Mouse (Mus musculus): ENCODE results near the gene Ly6g6d. TPM values are rescaled to one million over a fixed set of nuclear protein-coding genes. Genes with fewer than 3 reads are reported as not detected.

The Ly6g6d gene
- not detected for polyA plus RNA-seq (2017; shearing (Covaris generic))

GRCm38 (mm10) chr17:35077786-35078233 lies at the start of gene Ly6g6d:
Gene Ly6g6d (minus strand): TSS chr17:35078065.

DNA sequence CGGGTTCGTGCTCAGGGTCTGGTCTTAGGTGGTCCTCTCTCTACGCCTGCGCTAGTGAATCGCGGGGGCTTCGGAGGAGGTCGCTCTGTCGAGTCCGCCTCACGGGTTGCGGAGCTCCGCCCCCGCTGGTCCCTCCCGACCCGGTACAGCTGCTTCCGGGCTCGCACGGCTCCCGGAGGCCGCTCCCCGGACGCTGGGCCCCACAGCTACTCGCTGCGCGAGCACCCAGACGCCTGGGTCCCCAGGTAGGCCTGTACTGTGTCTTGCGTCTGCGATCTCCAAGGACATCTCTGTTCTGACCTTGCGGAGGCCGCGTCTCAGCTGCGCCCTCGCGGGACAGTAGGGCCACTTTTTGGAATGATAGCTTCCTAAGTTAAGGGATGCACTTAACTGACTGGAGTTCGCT lies 48.3 kb upstream of the Ly6g6d start, which contains the start of gene D17H6S53E:
Gene D17H6S53E (plus strand): TSS at position 168 of the 406 bp plus-strand sequence.

DNA sequence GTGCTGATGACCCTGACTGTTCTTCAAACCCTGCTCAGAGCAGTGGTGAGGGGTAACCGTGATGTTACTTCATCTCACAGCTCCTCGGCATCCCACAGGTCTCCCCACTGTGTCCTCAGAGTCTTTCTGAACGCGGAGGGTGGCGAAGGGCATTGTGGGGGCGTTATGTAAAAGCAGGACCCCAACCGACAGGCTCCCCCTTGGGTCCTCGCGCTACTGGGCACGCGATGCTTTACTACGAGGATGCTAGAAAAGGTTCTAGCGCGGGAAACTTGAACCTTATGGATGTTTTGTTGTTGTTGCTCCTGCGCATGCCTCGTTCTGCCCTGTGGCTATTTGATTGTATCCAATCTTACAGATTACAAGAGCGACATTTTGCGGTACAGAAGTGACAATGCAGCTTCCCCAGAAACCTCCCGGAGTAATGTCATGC lies 44.0 kb upstream of the Ly6g6d start, which contains the start of gene Csnk2b:
Gene Csnk2b (minus strand): TSS at position 183 of the 433 bp plus-strand sequence.

DNA sequence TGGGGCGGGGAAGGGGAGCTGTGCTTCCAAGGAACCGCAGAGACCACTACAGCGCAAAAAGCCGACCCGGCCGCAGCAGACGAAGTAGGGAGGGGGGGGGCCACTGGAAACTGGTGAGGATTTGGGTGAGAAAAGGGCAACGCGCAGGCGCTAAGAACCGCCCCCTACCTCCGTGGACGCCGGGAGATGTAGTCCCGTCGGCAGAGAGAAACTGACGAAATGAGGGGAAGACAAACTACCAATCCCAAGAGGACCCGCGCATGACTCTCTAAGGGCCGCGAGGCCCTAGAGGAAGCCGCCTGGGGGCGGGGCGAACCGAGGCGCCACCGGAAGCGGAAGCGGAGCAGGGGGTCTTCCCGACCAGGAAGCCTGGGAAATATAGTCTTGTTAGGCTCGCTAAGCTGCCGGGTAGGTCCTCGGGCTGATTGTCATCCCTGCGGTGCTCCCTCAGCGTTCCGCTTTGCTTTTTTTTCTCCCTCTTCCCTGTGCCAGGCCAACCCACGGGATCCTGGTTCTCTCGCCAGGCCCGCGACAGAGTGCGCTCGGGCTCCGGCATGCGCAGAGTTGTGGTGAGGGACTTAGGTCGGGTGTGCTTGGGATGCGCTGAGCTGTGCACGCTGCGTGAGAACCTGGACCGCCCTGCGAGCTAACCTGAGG lies 43.4 kb upstream of the Ly6g6d start, which contains the start of gene Gpank1:
Gene Gpank1 (plus strand): TSS at position 313 of the 657 bp plus-strand sequence.

GRCm38 (mm10) chr17:35115046-35116019 lies 37.5 kb upstream of the Ly6g6d start, which contains the start of gene Ly6g5b:
Gene Ly6g5b (minus strand): TSS chr17:35115428.

GRCm38 (mm10) chr17:35108097-35108496 lies 30.2 kb upstream of the Ly6g6d start, which contains the start of gene Ly6g5c:
Gene Ly6g5c (plus strand): TSS chr17:35108279.

GRCm38 (mm10) chr17:35088825-35089644 lies 11.2 kb upstream of the Ly6g6d start, which contains the start of gene Abhd16a:
Gene Abhd16a (plus strand): TSS chr17:35089263.

GRCm38 (mm10) chr17:35085208-35085865 lies 7.5 kb upstream of the Ly6g6d start, which contains the start of gene Ly6g6f:
Gene Ly6g6f (minus strand): TSS chr17:35085610.

DNA sequence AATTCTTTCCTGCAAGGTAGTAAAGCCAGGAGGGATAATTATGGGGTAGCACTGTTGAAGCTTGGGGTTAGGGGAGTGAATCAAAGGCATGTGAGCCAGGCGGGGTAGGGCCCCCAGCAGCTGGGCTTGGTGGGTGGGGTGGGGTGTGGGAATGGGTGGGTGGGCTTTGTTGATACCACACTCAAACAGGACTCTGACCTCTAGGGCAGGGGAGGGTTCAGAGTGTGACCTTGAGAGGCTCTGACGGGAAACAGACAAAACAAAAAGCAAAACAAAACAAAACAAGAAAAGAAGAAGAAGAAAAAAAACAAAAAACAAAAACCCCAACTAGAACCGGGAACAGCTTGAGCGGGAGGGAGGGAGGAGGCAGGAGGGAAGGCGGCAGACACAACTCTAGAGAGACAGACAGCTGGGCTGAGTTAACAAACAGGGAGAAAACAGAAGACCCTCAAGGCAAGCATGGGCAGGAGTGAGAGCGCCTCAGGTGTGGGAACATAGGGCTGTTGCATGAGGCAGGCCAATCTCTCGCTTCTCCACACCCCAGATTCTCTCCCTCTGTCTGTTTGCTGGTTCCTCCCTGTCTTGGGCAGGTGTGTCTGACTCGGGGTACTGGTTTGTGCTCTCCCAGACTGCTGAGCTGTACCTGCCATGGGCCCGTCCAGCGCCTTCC lies 1.2 kb downstream of the Ly6g6d start, which contains the start of gene Ly6g6e:
Gene Ly6g6e (plus strand): TSS at position 396 of the 670 bp plus-strand sequence.

DNA sequence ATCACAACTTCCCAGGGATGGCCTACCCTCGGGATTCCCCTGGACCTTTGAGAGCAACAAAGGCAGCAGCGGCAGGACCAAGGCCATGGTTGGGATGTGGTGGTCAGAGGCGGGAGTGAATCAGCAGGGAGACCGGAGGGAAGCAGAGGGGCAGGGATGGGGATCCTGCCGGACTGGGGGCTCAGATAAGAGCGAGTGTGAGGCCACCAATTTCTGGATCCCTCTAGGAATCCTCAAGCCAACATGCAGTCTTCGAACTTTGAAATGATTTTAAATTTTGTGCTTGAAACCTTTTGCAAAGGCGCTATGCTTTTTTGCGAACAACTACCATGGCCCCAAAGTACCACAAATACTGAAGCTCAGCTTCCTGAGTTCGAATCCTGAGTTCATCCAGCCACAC lies 11.8 kb downstream of the Ly6g6d start, which contains the start of gene Mpig6b:
Gene Mpig6b (minus strand): TSS at position 101 of the 400 bp plus-strand sequence.

DNA sequence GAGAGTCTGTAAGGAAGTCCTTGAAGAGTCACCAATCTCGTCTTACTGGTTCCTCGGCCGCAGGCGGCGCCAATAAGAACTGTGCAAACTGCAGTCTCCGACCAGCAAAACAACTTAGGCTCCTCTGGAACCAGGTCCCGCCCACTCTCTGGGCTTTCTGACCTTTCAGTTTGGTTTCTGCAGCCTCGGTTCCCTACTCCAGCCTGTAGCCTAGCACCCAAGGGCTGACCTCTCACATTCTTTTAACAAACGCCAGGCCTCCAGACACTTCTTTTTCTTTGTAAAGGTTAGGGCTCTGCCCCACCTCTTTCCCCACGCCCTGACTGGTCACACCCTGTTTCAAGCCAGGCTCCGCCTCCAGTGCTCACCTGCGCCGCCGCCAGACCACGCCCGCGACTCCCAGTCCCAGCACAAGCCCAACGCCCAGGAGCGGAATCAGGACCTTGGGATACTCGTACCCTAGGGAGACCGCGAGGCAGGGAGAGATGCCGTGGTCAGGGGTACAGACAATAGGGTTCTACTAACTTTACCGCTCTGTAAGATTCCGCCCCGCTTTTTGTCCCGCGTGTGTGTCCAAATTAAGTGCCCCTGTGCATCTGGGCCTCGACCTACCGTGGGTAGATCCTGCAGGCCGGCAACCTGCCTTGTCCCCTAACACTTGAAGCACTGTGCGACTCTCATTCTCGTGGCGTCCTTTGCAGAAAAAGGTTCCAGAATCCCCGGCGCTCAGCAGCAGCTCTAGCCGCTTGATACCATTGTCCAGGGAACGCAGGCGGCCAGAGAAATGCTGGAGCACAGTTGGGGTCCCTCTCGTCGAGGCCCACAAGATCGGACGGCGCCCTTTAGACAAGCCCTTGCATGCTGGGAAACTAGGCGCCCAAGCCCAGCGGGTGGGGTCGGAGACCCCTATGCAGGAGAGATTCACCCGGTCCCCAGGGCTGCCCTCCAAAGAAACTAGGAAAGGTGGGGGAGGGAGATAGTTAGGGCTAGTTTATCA lies 12.6 kb downstream of the Ly6g6d start, which contains the start of gene Ly6g6c:
Gene Ly6g6c (plus strand): TSS at position 438 of the 997 bp plus-strand sequence.

DNA sequence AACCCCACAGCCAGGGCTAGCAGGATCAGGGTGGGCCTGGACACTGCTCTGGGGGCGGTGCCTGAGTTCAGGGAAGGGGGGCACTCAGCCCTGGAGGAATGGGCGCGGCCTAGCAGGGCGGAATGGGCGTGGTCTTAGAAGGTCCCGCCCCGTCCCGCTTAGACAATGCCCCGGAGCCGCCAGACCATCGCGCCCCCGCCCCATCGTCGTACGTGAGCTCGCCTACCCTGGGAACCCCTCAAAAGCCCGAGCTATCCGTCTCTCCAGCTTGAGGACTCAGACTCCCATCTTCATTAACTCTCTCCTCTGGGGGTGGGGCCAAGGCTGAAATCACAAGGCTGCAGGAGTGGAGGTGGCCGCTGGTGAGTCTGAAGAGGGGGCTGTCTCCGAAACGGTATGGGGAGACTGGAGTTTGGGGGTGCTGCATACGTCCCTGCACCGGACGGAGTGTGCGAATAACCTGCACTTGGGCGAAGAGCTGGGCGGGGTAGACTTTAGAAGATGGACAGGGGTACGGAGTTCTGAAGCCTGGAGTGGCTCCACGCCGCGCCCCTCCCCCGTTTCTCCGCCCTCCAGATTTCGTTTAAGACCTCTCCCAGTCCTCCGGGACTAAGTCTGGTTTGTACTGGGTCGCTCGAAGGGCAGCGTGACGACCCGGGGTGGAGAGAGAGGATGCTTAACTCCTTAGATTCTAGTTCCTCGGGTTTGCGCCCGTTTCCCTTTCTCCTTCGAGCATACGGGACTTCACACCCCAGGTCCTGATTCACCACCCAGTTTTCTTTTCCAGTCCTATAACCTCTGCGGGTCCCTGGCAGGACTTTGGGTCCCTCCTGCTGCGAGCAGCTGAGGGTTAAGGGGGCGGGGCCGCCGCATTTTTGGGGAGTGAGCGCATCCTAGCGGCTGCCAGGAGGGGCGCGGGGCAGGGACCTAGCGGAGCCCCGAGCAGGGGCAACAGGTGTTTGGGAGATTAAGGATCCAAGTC lies 18.7 kb downstream of the Ly6g6d start, which contains the start of gene Ddah2:
Gene Ddah2 (plus strand): TSS at position 125 of the 982 bp plus-strand sequence.

GRCm38 (mm10) chr17:35049561-35050016 lies 28.3 kb downstream of the Ly6g6d start, which contains the start of gene Clic1:
Gene Clic1 (plus strand): TSS chr17:35049966.

GRCm38 (mm10) chr17:35046681-35047455 lies 31.0 kb downstream of the Ly6g6d start, which contains the start of gene Msh5:
Gene Msh5 (minus strand): TSS chr17:35046745.

GRCm38 (mm10) chr17:35027277-35028068 lies 50.4 kb downstream of the Ly6g6d start, which contains the start of gene Sapcd1:
Gene Sapcd1 (minus strand): TSS chr17:35028016.

Measured in naive thymus-derived CD4-positive, alpha-beta T cell, adult 5 months (primary cell).